Mouse (Mus musculus): ENCODE measurements at regions not wholly inside any gene's neighbourhood (a gene's known extent, or its start where the extent isn't known, plus 50 kb on each side); places are given as distances from the start of the nearest gene placed in this dataset.

DNA sequence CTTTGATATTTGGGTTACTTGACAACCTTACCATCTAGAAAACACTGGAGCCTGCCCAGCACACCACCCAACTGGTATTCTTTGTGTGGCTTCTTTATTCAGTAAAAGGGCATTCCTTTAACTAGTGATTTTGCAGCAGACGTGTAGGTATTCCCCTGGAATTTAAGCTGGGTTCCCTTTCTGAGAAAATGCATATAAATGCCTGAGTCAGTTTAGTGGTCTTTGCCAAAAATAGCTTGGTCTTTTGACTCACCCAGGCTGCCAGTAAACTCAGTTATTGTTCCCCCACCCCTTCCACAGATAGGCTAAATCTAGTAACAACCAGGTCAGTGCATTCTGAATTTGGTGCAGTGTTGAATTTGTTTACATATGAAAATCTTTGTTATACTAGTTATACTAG lies 450.6 kb downstream of the Gm7489 start:
- no peak for ATAC-seq
- DNase-seq (ENCODE audit: low read depth, low spot score) = no peak
- TF ChIP-seq CTCF (IDR thresholded peaks at IDR 0.05) = no peak
- ChIA-PET CTCF (no interaction called here), POLR2A (no interaction called here)
- in situ Hi-C loops (cut with MboI; ENCODE audit: low pct_unique_long_range_greater_than_20kb) = no loop called here
- H3K27me3 ChIP-seq = no peaks in the 10 kb centered on the region

DNA sequence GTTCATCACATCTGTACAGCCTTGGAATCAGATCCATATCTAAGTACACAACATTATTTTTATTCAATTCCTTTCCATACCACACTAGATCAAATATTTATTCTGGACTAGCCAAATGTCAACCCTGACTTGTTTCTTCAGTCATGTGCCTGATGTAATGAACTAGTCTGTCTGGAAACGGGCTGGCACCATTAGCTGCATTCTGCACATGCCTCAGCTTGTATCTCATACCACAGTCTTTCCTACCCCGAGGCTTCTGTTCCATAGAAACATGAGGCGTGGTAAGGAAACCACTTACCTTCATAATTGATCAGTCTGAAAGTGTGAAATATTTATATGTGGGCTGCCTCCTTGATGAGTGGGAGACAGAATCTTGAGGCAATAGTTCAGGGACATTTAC lies 469.0 kb downstream of the Gm7489 start:
- H3K27me3 ChIP-seq = no peaks in the 10 kb centered on the region
- in situ Hi-C loops (cut with MboI; ENCODE audit: low pct_unique_long_range_greater_than_20kb) = no loop called here
- ATAC-seq = no peak
- no peak for TF ChIP-seq CTCF (IDR thresholded peaks at IDR 0.05)
- ChIA-PET POLR2A (no interaction called here), CTCF (interaction anchor here (1.0 kb wide), 1 partner anchor 12 kb away, joined by 3 read pairs; no protein-coding TSS in a partner anchor)
- DNase-seq (ENCODE audit: low read depth, low spot score) = no peak

DNA sequence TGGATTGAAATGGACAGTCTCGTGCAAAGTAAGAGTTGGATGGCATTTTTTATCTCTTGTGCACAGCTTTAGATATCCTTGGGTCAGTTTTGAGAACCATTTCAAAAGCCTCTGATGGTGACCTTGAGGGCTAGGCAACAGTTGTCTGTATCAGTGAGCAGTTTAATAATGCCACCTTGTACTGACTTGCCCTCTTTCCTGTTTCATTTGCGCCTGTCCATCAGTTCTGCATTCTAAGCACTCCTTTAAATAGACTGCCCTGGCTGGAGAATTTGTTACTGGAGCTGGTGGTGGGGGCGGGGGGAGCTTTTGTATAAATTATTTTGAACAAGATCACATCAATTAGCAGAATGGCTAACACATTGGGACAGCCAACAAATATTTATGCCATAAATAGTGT lies 474.0 kb downstream of the Gm7489 start:
- DNase-seq (ENCODE audit: low read depth, low spot score) (no peak), ATAC-seq (no peak)
- H3K27me3 ChIP-seq = peaks cover 4% of the 10 kb centered on the region
- in situ Hi-C loops (cut with MboI; ENCODE audit: low pct_unique_long_range_greater_than_20kb) = no loop called here
- CTCF ChIA-PET = interaction anchor here (1.3 kb wide), 1 partner anchor 13 kb away, joined by 5 read pairs; no protein-coding TSS in a partner anchor
- POLR2A ChIA-PET = no interaction called here
- TF ChIP-seq CTCF (IDR thresholded peaks at IDR 0.05) = no peak

Measured in Patski (cell line).